Mouse (Mus musculus) forebrain, embryonic 16.5 days (tissue): ENCODE results near the gene Iqch. TPM values are rescaled to one million over a fixed set of nuclear protein-coding genes. Genes with fewer than 3 reads are reported as not detected.
A peak's percentile ranks its signal among the peaks of the same experiment; 100 is the strongest.

Source experiments
- ATAC-seq: fragments of 200-750 bp; cut with Nextera tagmentation; 2 replicates; pipeline ENCODE4 v1.8.0; 2017; ENCODE audit warnings: mild to moderate bottlenecking, moderate library complexity
- H3K27ac ChIP-seq: fragments of 300-500 bp; sonication (generic); 2 replicates; pipeline ENCODE4 v1.5.1; 2014; ENCODE audit warnings: low read length, control low read depth
- H3K27me3 ChIP-seq: fragments of 300-500 bp; sonication (generic); replicated peaks from 2 replicates; pipeline ENCODE4 v1.6.1; 2014; ENCODE audit warnings: low read length; ENCODE audit not compliant: control insufficient read depth, insufficient read depth
- H3K36me3 ChIP-seq: fragments of 300-500 bp; sonication (generic); 2 replicates; pipeline ENCODE4 v1.6.1; 2014; ENCODE audit not compliant: control insufficient read depth, insufficient read depth
- H3K4me1 ChIP-seq: fragments of 300-500 bp; sonication (generic); replicated peaks from 2 replicates; pipeline ENCODE4 v1.6.1; 2014; ENCODE audit warnings: low read length; ENCODE audit not compliant: control insufficient read depth, insufficient read depth
- H3K4me2 ChIP-seq: fragments of 300-500 bp; sonication (generic); 2 replicates; pipeline ENCODE4 v1.6.1; 2014; ENCODE audit warnings: mild to moderate bottlenecking, low read length, control low read depth
- H3K4me3 ChIP-seq: fragments of 300-500 bp; sonication (generic); replicated peaks from 2 replicates; pipeline ENCODE4 v1.5.1; 2014; ENCODE audit warnings: mild to moderate bottlenecking, low read length, control low read depth
- H3K9ac ChIP-seq: fragments of 300-500 bp; sonication (generic); replicated peaks from 2 replicates; pipeline ENCODE4 v1.6.1; 2014; ENCODE audit warnings: low read depth, low read length, control low read depth
- H3K9me3 ChIP-seq: fragments of 300-500 bp; sonication (generic); 2 replicates; pipeline ENCODE4 v1.6.1; 2016; ENCODE audit warnings: low read length; ENCODE audit not compliant: control insufficient read depth
- WGBS: fragments of 180-500 bp; shearing (Covaris S2); extraction: QIAGEN DNeasy Blood & Tissue Kit; methylation state at CpG from one replicate; pipeline ENCODE4 v1.1.7; 2014; 5-methylcytosine and 5-hydroxymethylcytosine counted together
- polyA plus RNA-seq: library from polyadenylated mRNA; unstranded; fragments of >200 nt; fragmentation: Nextera tagmentation; extraction: Ambion mirVana; gene quantifications from 2 replicates; pipeline ENCODE4 v1.2.1, GENCODE M21; 2015

Iqch gene
- polyA plus RNA-seq, 1 experiment from 2014 or later = 0.24 TPM

- Histone ChIP-seq H3K9me3 (peaks cover 3% of the 10 kb centered on the region; the same call in 1 of the 2 replicates), H3K4me3 (no peak overlapping the region), H3K9ac (no peak overlapping the region), H3K4me2 (no peak overlapping the region), H3K36me3 (no peaks in the 10 kb centered on the region), H3K4me1 (0 out of 2 replicates have a peak, but pooled peaks cover 3% of the 10 kb centered on the region), H3K27me3 (peaks cover 11% of the 10 kb centered on the region; the same call in 1 of the 2 replicates), H3K27ac (no peak overlapping the region)
- 26% methylated on average over 4 of the region's 4 CpGs for WGBS
- 0 out of 2 replicates have a peak, but pooled peaks have one; percentile 31 for ATAC-seq
Measured at GRCm38 (mm10) chr9:63450531-63451030, 151.7 kb downstream of the Iqch start.

DNA sequence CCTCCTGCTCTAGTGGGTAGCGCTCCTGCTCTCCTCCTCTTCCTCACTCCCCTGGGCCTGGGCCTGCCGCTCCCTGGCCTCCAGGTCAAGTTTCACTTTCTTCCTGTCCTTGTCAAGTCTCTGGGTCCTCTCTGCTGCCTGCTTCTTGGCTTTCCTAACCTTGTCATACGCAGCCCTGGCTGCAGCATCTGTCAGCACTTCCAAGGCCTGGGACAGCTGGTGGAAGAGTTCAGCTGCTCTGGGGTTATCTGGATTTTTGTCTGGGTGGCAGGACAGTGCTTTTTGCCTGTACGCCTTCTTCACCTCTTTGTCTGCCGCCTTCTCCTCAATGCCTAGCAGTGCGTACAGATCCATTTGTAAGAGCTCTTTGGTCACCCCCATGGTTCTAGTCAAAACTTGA lies 158.6 kb downstream of the Iqch start:
- no peak overlapping the region for H3K4me2 ChIP-seq
- peaks cover 3% of the 10 kb centered on the region; the same call in 1 of the 2 replicates for H3K27me3 ChIP-seq
- H3K9ac ChIP-seq = no peak overlapping the region
- no peak for ATAC-seq
- H3K4me3 ChIP-seq = no peak overlapping the region
- H3K4me1 ChIP-seq = no peaks in the 10 kb centered on the region
- H3K36me3 ChIP-seq = no peaks in the 10 kb centered on the region
- H3K27ac ChIP-seq = no peak overlapping the region
- no peaks in the 10 kb centered on the region for H3K9me3 ChIP-seq
- WGBS = 81% methylated on average over 6 of the region's 6 CpGs

DNA sequence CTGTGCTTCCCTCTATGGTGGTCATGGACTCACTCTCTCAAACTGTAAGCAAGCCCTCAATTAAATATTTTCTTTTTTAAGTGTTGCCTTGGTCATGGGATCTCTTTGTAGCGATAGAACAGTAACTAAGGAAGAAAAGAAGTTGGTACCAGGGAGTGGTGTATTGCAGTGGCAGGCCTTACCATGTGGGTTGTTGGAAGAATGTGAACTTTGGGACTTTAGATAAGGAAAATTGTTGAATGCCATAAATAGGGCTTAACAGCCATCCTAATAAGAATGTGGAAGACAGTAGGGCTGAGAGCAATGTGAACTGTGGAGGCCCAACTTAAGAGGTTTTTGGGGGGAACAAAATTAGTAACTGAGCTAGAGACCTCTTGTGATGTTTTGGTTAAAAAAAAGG lies 171.6 kb downstream of the Iqch start:
- no peaks in the 10 kb centered on the region for H3K9me3 ChIP-seq
- no peak for ATAC-seq

DNA sequence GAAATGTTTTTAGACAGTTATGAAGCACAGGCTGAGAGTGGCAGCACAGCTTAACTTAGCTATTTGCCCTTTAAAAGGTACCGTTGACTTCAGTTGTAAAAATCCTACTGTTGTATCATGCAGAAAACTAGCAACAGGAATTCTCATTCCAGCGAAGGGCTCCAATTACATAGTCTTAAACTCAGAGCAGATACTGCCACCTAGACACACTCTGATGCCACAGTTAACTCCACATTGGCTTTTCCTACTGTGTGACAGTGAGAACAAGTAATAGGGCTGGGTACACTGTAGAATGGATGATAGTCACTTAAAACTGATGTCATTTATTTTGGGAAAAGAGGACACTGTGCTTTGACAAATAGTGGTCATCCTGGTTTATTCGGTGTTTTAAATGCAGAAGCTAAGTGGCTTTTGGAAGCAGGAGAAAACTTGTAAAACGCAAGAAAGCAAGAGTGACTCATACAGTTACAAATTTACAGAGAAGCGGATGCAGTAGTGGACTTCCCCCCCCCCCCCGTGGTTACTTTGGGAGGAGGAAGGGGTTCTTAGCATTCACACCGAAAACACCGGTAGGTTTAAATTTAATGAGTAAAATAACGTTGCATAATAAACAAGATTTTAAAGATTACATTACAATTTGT lies 181.1 kb downstream of the Iqch start:
- ATAC-seq = no peak
- 63% methylated on average over 9 of the region's 9 CpGs for WGBS
- Histone ChIP-seq H3K27ac (no peak overlapping the region), H3K4me3 (no peak overlapping the region), H3K9ac (no peak overlapping the region), H3K9me3 (no peaks in the 10 kb centered on the region), H3K4me2 (no peak overlapping the region), H3K27me3 (no peaks in the 10 kb centered on the region), H3K4me1 (peaks cover 3% of the 10 kb centered on the region; the same call in 1 of the 2 replicates), H3K36me3 (no peaks in the 10 kb centered on the region)

More for the DNA sequence above, 171.6 kb downstream of the Iqch start:
- Histone ChIP-seq H3K4me1 (no peaks in the 10 kb centered on the region), H3K4me2 (no peak overlapping the region), H3K4me3 (no peak overlapping the region), H3K27me3 (no peaks in the 10 kb centered on the region), H3K9ac (no peak overlapping the region), H3K27ac (no peak overlapping the region), H3K36me3 (no peaks in the 10 kb centered on the region)
- 97% methylated on average over 1 of the region's 1 CpGs for WGBS

GRCm38 (mm10) chr9:63420396-63420795 lies 181.9 kb downstream of the Iqch start:
- H3K36me3 ChIP-seq = no peaks in the 10 kb centered on the region
- no peaks in the 10 kb centered on the region for H3K9me3 ChIP-seq
- peaks cover 3% of the 10 kb centered on the region; the same call in 1 of the 2 replicates for H3K4me1 ChIP-seq
- H3K9ac ChIP-seq = no peak overlapping the region
- no peaks in the 10 kb centered on the region for H3K27me3 ChIP-seq
- no peak for ATAC-seq
- no peak overlapping the region for H3K4me2 ChIP-seq
- H3K4me3 ChIP-seq = no peak overlapping the region
- no peak overlapping the region for H3K27ac ChIP-seq
- WGBS = 8% methylated on average over 6 of the region's 6 CpGs

DNA sequence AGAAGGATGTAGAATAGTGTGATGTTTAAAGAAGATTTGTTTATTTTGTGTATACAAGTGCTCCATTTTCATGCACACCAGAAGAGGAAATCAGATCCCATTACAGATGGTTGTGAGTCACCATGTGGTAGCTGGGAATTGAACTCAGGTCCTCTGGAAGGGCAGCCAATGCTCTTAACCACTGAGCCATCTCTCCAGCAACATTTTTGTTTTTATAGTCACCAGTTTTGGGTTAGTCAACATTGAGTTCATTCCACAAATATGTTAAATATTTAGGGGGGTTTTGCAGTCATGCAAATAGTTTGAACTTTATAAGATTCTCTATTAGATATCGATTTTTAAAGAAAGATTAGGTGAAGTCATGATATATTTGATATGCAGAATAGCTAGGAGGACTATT lies 202.1 kb downstream of the Iqch start:
- no peak overlapping the region for H3K4me2 ChIP-seq
- H3K9ac ChIP-seq = no peak overlapping the region
- no peak overlapping the region for H3K27ac ChIP-seq
- H3K9me3 ChIP-seq = no peaks in the 10 kb centered on the region
- H3K36me3 ChIP-seq = no peaks in the 10 kb centered on the region
- no peak for ATAC-seq
- H3K4me3 ChIP-seq = no peak overlapping the region
- peaks cover 10% of the 10 kb centered on the region for H3K4me1 ChIP-seq
- WGBS = 90% methylated on average over 1 of the region's 1 CpGs
- no peaks in the 10 kb centered on the region for H3K27me3 ChIP-seq

DNA sequence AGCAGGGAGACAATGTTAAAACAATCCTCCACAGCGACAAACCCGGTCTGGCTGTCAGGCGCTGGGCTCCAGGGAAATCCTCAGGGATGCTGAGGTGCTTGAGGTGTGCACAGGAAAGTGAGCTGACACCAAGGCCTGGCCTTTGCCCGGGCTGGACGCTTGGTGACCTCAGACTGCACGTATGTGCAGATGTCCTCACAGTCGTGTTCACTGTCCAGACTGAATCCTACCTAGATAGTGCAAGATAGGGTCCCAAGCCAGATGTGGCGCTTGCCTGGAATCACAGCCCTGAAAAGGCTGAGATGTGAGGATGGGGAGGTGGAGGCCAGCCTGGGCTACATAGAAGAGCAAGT lies 202.9 kb downstream of the Iqch start:
- H3K4me3 ChIP-seq = peak overlapping the region; percentile 99
- ATAC-seq = peak; percentile 55
- H3K9me3 ChIP-seq = no peaks in the 10 kb centered on the region

GRCm38 (mm10) chr9:63398611-63399462 lies 203.5 kb downstream of the Iqch start, which contains the start of gene 2300009A05Rik:
TSS of gene 2300009A05Rik (minus strand) at chr9:63399246.
- no peaks in the 10 kb centered on the region for H3K27me3 ChIP-seq
- ATAC-seq = peak; percentile 97
- H3K4me2 ChIP-seq = peak within 1 kb of the TSS; percentile 92
- peak within 1 kb of the TSS; percentile 99 for H3K4me3 ChIP-seq
- H3K36me3 ChIP-seq = no peaks in the 10 kb centered on the region
- H3K9ac ChIP-seq = peak within 1 kb of the TSS; percentile 97
- peaks cover 10% of the 10 kb centered on the region for H3K4me1 ChIP-seq
- WGBS = under 1% methylated on average over 74 of the region's 74 CpGs
- H3K9me3 ChIP-seq = no peaks in the 10 kb centered on the region
- peak within 1 kb of the TSS; percentile 71 for H3K27ac ChIP-seq

More for the DNA sequence above, 202.9 kb downstream of the Iqch start:
- Histone ChIP-seq H3K4me1 (peaks cover 10% of the 10 kb centered on the region), H3K27ac (peak overlapping the region; percentile 28; the same call in 1 of the 2 replicates), H3K36me3 (no peaks in the 10 kb centered on the region), H3K27me3 (no peaks in the 10 kb centered on the region), H3K9ac (peak overlapping the region; percentile 97), H3K4me2 (peak overlapping the region; percentile 92)
- WGBS = 3% methylated on average over 8 of the region's 8 CpGs

GRCm38 (mm10) chr9:63395612-63396011 lies 206.7 kb downstream of the Iqch start:
- Histone ChIP-seq H3K36me3 (no peaks in the 10 kb centered on the region), H3K9ac (no peak overlapping the region), H3K27me3 (no peaks in the 10 kb centered on the region), H3K4me1 (peaks cover 10% of the 10 kb centered on the region), H3K27ac (no peak overlapping the region), H3K9me3 (no peaks in the 10 kb centered on the region), H3K4me3 (no peak overlapping the region), H3K4me2 (no peak overlapping the region)
- 78% methylated on average over 7 of the region's 7 CpGs for WGBS
- ATAC-seq = no peak
